Mouse (Mus musculus): ENCODE data around the gene Btn2a2. TPM values are rescaled to one million over a fixed set of nuclear protein-coding genes. Genes with fewer than 3 reads are reported as not detected.

Btn2a2 gene
- polyA plus RNA-seq, 1 experiment from 2014 or later: 0.18 TPM

GRCm38 (mm10) chr13:23435241-23435640 is 53.4 kb downstream of the Btn2a2 start:
- Histone ChIP-seq H3K27ac (ENCODE audit: low read length) (no peak overlapping the region), H3K36me3 (ENCODE audit: control insufficient read depth, insufficient read depth) (no peaks in the 10 kb centered on the region), H3K4me2 (ENCODE audit: low read length) (peak overlapping the region; percentile 49), H3K4me3 (replicated peaks; ENCODE audit: low read length) (peak overlapping the region; percentile 33), H3K9ac (replicated peaks; ENCODE audit: low read depth, low read length) (no peak overlapping the region), H3K9me3 (ENCODE audit: control insufficient read depth, low read length) (no peaks in the 10 kb centered on the region), H3K27me3 (replicated peaks; ENCODE audit: control insufficient read depth, insufficient read depth, low read length) (no peaks in the 10 kb centered on the region), H3K4me1 (replicated peaks; ENCODE audit: control insufficient read depth, insufficient read depth, low read length) (peaks cover 6% of the 10 kb centered on the region)
- WGBS: 23% methylated on average over 4 of the region's 4 CpGs
- ATAC-seq: no peak

DNA sequence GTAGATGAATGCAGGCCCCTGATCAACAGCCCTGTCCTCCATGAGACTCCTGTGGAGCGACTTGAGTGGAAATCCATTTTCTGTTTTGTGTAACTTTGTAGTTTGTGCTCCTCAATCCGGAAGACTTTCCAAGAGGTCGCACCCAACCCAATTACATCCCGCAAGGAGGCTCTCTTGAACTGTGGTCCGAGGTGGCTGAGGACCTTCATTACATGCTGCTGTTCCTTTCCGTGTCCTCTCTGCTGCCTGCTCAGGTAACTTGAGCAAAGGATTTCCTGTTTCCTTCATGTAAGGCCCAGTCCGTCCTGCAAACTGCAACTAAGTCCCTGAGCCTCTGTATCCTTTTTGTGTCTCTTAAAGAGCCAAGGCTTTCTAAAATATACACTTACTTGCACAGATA is 54.2 kb downstream of the Btn2a2 start:
- Histone ChIP-seq H3K4me2 (ENCODE audit: low read length) (no peak overlapping the region), H3K9me3 (ENCODE audit: control insufficient read depth, low read length) (no peaks in the 10 kb centered on the region), H3K27ac (ENCODE audit: low read length) (no peak overlapping the region), H3K9ac (replicated peaks; ENCODE audit: low read depth, low read length) (no peak overlapping the region), H3K4me3 (replicated peaks; ENCODE audit: low read length) (no peak overlapping the region), H3K27me3 (replicated peaks; ENCODE audit: control insufficient read depth, insufficient read depth, low read length) (no peaks in the 10 kb centered on the region), H3K36me3 (ENCODE audit: control insufficient read depth, insufficient read depth) (no peaks in the 10 kb centered on the region), H3K4me1 (replicated peaks; ENCODE audit: control insufficient read depth, insufficient read depth, low read length) (peaks cover 14% of the 10 kb centered on the region)
- WGBS: 19% methylated on average over 7 of the region's 7 CpGs
- no peak for ATAC-seq

GRCm38 (mm10) chr13:23433801-23434200 is 54.9 kb downstream of the Btn2a2 start:
- H3K27ac ChIP-seq (ENCODE audit: low read length): no peak overlapping the region
- no peak overlapping the region for H3K9ac ChIP-seq (replicated peaks; ENCODE audit: low read depth, low read length)
- ATAC-seq: no peak
- WGBS: 46% methylated on average over 5 of the region's 5 CpGs
- H3K9me3 ChIP-seq (ENCODE audit: control insufficient read depth, low read length): no peaks in the 10 kb centered on the region
- no peaks in the 10 kb centered on the region for H3K36me3 ChIP-seq (ENCODE audit: control insufficient read depth, insufficient read depth)
- H3K27me3 ChIP-seq (replicated peaks; ENCODE audit: control insufficient read depth, insufficient read depth, low read length): no peaks in the 10 kb centered on the region
- H3K4me2 ChIP-seq (ENCODE audit: low read length): no peak overlapping the region
- H3K4me3 ChIP-seq (replicated peaks; ENCODE audit: low read length): no peak overlapping the region
- peaks cover 15% of the 10 kb centered on the region for H3K4me1 ChIP-seq (replicated peaks; ENCODE audit: control insufficient read depth, insufficient read depth, low read length)

DNA sequence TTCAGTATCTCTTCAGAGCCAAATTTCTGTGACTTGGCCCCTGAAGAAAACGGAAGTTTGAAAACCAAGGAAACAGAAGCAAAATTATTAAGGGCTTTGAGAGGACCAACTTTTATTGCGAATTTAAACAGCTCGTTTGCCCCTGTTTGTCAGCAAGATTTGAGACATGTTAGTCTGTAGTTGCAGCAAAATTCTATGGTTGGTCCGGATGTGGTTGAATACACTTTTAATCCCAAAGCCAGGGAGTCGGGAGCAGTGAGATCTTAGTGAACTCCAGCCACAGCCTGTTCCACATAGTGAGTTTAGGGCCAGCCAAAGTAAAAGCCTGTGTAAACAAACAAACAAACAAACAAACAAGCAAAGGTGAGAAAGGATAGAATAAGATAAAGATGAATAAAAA is 55.5 kb downstream of the Btn2a2 start:
- no peak for ATAC-seq
- H3K27ac ChIP-seq (ENCODE audit: low read length): peak overlapping the region; percentile 50; the same call in 1 of the 2 replicates
- H3K4me2 ChIP-seq (ENCODE audit: low read length): peak overlapping the region; percentile 78
- 8% methylated on average over 5 of the region's 5 CpGs for WGBS
- no peaks in the 10 kb centered on the region for H3K27me3 ChIP-seq (replicated peaks; ENCODE audit: control insufficient read depth, insufficient read depth, low read length)
- H3K9ac ChIP-seq (replicated peaks; ENCODE audit: low read depth, low read length): peak overlapping the region; percentile 25; the same call in 1 of the 2 replicates
- H3K4me1 ChIP-seq (replicated peaks; ENCODE audit: control insufficient read depth, insufficient read depth, low read length): peaks cover 16% of the 10 kb centered on the region
- no peaks in the 10 kb centered on the region for H3K9me3 ChIP-seq (ENCODE audit: control insufficient read depth, low read length)
- peak overlapping the region; percentile 60 for H3K4me3 ChIP-seq (replicated peaks; ENCODE audit: low read length)
- H3K36me3 ChIP-seq (ENCODE audit: control insufficient read depth, insufficient read depth): no peaks in the 10 kb centered on the region

- Histone ChIP-seq H3K27ac (ENCODE audit: low read length) (peak overlapping the region; percentile 66), H3K36me3 (ENCODE audit: control insufficient read depth, insufficient read depth) (no peaks in the 10 kb centered on the region), H3K4me1 (replicated peaks; ENCODE audit: control insufficient read depth, insufficient read depth, low read length) (peaks cover 16% of the 10 kb centered on the region), H3K9ac (replicated peaks; ENCODE audit: low read depth, low read length) (peak overlapping the region; percentile 49), H3K4me2 (ENCODE audit: low read length) (peak overlapping the region; percentile 78), H3K27me3 (replicated peaks; ENCODE audit: control insufficient read depth, insufficient read depth, low read length) (no peaks in the 10 kb centered on the region), H3K4me3 (replicated peaks; ENCODE audit: low read length) (peak overlapping the region; percentile 60), H3K9me3 (ENCODE audit: control insufficient read depth, low read length) (no peaks in the 10 kb centered on the region)
- ATAC-seq: peak; percentile 74
- WGBS: 0% methylated on average over 28 of the region's 28 CpGs
Observed at GRCm38 (mm10) chr13:23432562-23433201, 56.0 kb downstream of the Btn2a2 start.

GRCm38 (mm10) chr13:23431351-23431771 is 57.3 kb downstream of the Btn2a2 start:
- WGBS: under 1% methylated on average over 15 of the region's 15 CpGs
- H3K4me2 ChIP-seq (ENCODE audit: low read length): peak overlapping the region; percentile 78
- no peaks in the 10 kb centered on the region for H3K9me3 ChIP-seq (ENCODE audit: control insufficient read depth, low read length)
- peak; percentile 78 for ATAC-seq
- H3K36me3 ChIP-seq (ENCODE audit: control insufficient read depth, insufficient read depth): no peaks in the 10 kb centered on the region
- peaks cover 16% of the 10 kb centered on the region for H3K4me1 ChIP-seq (replicated peaks; ENCODE audit: control insufficient read depth, insufficient read depth, low read length)
- H3K4me3 ChIP-seq (replicated peaks; ENCODE audit: low read length): peak overlapping the region; percentile 59
- peak overlapping the region; percentile 59 for H3K9ac ChIP-seq (replicated peaks; ENCODE audit: low read depth, low read length)
- H3K27me3 ChIP-seq (replicated peaks; ENCODE audit: control insufficient read depth, insufficient read depth, low read length): no peaks in the 10 kb centered on the region
- H3K27ac ChIP-seq (ENCODE audit: low read length): peak overlapping the region; percentile 86

- Histone ChIP-seq H3K27ac (ENCODE audit: low read length) (peak overlapping the region; percentile 86), H3K9me3 (ENCODE audit: control insufficient read depth, low read length) (no peaks in the 10 kb centered on the region), H3K9ac (replicated peaks; ENCODE audit: low read depth, low read length) (peak overlapping the region; percentile 66), H3K4me2 (ENCODE audit: low read length) (peak overlapping the region; percentile 78), H3K36me3 (ENCODE audit: control insufficient read depth, insufficient read depth) (no peaks in the 10 kb centered on the region), H3K4me3 (replicated peaks; ENCODE audit: low read length) (peak overlapping the region; percentile 59), H3K27me3 (replicated peaks; ENCODE audit: control insufficient read depth, insufficient read depth, low read length) (no peaks in the 10 kb centered on the region), H3K4me1 (replicated peaks; ENCODE audit: control insufficient read depth, insufficient read depth, low read length) (peaks cover 16% of the 10 kb centered on the region)
- peak; percentile 73 for ATAC-seq
- WGBS: 0% methylated on average over 17 of the region's 17 CpGs
Observed at GRCm38 (mm10) chr13:23430734-23431133, 57.9 kb downstream of the Btn2a2 start.

- peak overlapping the region; percentile 66 for H3K9ac ChIP-seq (replicated peaks; ENCODE audit: low read depth, low read length)
- H3K9me3 ChIP-seq (ENCODE audit: control insufficient read depth, low read length): no peaks in the 10 kb centered on the region
- peaks cover 19% of the 10 kb centered on the region for H3K4me1 ChIP-seq (replicated peaks; ENCODE audit: control insufficient read depth, insufficient read depth, low read length)
- H3K4me2 ChIP-seq (ENCODE audit: low read length): peak overlapping the region; percentile 78
- 36% methylated on average over 10 of the region's 10 CpGs for WGBS
- H3K27ac ChIP-seq (ENCODE audit: low read length): peak overlapping the region; percentile 86; the same call in 1 of the 2 replicates
- no peaks in the 10 kb centered on the region for H3K36me3 ChIP-seq (ENCODE audit: control insufficient read depth, insufficient read depth)
- peak overlapping the region; percentile 59 for H3K4me3 ChIP-seq (replicated peaks; ENCODE audit: low read length)
- H3K27me3 ChIP-seq (replicated peaks; ENCODE audit: control insufficient read depth, insufficient read depth, low read length): no peaks in the 10 kb centered on the region
- no peak for ATAC-seq
Observed at GRCm38 (mm10) chr13:23429771-23430380, 58.8 kb downstream of the Btn2a2 start.

DNA sequence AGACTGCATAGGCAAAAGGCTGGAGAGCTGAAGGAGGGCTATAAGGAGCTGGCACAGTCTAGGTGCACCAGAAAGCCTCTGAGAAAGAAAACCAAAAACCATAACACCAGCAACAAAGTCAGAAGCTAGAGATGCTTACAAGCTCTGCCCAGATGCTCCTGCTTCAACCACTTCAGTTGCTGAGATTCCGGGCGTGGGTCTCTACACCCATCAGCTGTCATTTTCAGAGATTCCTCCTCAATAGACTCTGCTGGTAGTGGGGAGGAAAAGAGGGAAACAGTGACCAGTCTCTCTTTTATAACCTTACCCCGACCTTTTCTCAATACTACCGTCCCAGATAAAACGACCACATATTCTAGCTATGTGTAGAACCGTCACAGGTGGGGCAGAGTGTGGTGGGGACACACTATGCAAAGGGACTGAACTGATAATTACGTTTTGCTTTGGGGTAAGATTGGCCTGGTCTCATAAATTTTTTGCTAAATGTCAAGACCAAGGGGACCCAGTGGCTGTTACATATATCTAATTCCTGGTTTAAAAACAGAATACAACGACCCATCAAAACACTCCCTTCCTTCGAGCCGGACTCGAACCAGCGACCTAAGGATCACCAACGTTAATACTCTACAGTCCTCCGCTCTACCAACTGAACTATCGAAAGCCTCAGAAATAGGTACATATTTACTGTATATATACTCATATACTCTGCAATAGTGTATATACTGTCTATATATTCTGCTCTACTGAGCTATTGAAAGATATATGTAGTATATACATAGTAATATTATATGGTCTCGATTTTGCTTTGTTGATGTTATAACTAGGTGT is 60.3 kb downstream of the Btn2a2 start:
- 50% methylated on average over 16 of the region's 16 CpGs for WGBS
- Histone ChIP-seq H3K4me2 (ENCODE audit: low read length) (no peak overlapping the region), H3K9me3 (ENCODE audit: control insufficient read depth, low read length) (no peaks in the 10 kb centered on the region), H3K27me3 (replicated peaks; ENCODE audit: control insufficient read depth, insufficient read depth, low read length) (no peaks in the 10 kb centered on the region), H3K4me3 (replicated peaks; ENCODE audit: low read length) (no peak overlapping the region), H3K36me3 (ENCODE audit: control insufficient read depth, insufficient read depth) (no peaks in the 10 kb centered on the region), H3K4me1 (replicated peaks; ENCODE audit: control insufficient read depth, insufficient read depth, low read length) (peaks cover 24% of the 10 kb centered on the region), H3K9ac (replicated peaks; ENCODE audit: low read depth, low read length) (no peak overlapping the region), H3K27ac (ENCODE audit: low read length) (no peak overlapping the region)
- no peak for ATAC-seq
